Mouse (Mus musculus): ENCODE results near the gene Ralb.

The Ralb gene

DNA sequence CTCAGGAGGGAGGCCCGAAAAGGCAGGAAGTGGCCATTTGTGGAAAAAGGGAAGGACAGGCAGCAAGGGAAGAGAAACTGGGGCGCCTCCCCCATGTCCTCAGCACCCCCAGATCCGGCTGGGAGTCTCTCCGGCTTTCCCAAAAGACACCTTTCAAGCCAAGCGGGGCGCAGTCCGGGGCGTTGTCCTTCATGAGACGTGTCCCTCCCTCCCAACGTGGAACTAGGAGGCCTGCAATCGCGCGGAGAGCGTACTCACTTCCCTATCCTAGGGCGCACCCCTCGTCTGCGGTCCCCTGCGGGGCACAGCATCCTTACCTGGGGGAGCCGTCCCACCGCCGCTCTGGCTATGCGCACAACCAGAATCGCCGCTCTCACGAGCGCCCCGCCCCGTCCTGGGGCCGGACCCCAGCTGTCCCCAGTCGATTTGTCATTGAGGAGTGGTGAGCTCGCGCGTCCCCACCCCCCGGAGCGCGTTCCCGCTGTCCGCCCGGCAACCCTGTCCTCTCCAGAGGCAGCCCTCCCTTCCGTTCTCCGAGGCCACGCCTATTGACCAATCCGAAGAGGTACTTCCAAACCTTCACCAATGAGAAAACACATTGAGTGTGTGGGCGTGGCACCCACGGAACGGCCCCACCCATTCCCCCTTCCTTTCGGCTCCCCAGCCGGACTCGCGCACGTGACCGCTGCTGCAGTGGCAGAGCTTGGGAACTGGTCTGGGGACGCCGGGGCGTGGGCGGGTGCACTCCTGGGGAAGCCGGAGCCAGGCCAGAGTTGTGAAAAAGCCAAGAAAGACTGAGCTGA lies at the start of gene Ralb:
TSS of gene Ralb (minus strand) at position 535 of the 803 bp plus-strand sequence.
- DNase-seq (ENCODE audit: extremely low spot score, low spot score): peak; percentile 90

DNA sequence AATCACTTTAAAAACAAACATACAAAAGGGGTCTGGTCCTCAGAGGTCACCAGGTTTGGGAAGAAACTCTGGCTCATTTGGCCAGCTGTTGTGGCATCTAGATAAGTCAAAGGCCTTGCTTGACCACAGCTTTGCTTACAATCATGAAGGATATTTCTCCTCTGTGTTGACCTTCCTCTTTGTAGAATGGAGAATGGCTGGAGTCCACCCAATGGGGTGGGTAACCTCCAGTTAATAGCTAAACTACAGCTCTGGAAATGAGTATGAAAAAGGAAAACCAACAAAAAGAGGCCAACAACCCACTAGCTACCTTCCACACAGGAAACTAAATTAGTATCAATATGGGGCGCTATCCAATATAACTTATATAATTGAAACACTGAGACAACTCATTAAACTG lies 47.1 kb upstream of the Ralb start:
- DNase-seq (ENCODE audit: extremely low spot score, low spot score): no peak

DNA sequence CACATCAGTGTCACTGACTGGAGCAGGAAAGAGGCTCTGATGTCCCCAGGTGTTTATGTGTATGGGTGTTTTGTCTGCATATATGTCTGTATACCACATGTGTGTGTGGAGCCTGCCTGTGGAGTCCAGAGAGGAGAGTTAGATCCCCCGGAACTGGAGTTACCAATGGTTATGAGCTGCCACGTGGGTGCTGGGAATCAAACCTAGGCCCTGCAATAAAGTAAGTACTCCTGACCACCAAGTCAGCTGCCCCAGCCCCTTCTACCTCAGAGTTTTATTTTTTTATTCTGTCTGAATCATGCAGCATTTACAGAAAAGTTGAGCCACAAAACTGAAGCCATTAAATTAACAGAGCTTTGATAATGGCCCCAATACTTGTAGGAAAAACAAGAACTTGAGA lies 45.5 kb upstream of the Ralb start:
- DNase-seq (ENCODE audit: extremely low spot score, low spot score): no peak

DNA sequence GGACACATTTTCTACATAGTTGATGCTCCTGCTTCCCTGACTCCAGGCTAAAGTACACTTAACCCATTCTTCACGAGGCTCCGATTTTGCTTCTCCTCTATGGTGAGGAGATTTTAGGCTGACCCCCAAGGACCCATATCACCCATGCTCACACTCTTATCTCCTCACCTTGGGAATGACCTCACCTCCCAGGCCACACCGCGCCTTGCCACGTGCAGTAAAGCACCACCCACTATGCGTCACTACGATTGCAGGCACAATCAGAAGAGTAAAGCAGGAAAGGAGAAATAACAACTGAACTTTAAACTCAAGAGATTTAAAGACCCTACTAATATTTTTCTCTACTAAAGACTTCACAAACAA lies 44.7 kb upstream of the Ralb start:
- no peak for DNase-seq (ENCODE audit: extremely low spot score, low spot score)

DNA sequence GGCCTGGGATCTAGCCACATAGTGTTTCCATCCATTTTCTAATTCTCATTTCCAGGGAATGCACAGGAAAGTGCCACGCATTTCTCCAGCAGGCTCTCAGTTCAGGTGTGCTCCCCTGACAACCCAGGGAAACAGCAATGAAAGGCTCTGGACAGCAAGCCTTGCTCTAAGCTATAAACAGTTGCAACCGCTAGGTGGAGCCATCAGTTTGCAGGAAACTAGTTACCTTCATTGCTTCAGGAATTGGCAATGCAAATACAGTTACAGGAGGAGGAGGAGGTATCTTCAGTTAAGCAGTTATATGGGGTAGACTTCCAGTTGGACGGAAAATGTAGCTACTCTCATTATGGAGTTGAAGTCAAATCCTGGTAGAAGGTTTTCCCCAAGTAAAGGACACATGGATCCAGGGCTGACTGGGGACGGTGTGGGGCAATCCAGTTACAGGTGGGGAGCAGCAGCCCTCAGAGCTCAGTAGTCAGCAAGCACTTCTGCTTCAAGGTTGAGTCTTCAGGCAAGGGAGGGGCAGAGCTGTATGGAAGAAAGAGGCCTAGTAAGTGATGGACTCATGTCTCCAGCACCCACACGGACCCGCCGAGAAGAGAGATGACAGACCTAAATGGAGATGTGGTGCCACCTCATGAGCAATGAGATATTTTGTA lies 44.2 kb upstream of the Ralb start:
- DNase-seq (ENCODE audit: extremely low spot score, low spot score): peak; percentile 52

DNA sequence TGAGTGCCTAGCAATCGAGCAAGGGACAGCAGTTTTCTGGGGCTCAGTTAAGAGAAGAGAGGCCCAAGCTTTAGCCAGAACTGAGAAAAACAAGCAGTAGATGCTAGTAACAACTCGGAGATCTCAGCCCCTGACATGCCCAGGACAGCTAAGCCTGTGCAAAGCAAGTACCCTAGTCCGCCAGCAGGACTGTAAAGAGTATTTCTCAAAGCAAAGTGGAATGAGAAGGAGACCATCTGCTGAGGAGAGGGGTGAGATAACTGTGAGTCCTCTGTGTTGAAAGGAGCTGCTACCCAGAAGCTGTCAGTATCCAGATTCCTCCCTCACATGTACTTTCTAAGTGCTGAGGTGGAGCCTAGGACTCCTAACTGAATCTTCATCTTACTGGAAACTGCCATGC lies 41.9 kb upstream of the Ralb start:
- DNase-seq (ENCODE audit: extremely low spot score, low spot score): no peak

DNA sequence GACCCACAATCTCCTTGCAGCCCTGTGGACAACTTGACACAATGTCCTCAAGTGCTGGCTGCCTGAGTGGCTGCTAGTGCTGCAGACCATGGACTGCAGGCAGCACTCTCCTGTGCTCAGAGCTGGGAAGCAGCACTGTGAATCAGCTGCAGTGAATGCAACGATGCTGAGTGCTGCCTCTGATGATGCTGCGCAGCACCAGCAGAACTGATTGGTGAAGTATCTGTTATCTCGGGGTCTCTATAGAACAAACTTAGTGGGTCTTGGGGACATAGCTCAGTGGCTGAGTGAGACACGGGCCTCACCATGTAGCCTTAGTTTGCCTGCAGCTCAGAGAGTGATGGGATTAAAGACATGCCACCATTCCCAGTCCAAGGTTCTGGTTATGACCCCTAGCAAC lies 41.1 kb upstream of the Ralb start:
- no peak for DNase-seq (ENCODE audit: extremely low spot score, low spot score)

DNA sequence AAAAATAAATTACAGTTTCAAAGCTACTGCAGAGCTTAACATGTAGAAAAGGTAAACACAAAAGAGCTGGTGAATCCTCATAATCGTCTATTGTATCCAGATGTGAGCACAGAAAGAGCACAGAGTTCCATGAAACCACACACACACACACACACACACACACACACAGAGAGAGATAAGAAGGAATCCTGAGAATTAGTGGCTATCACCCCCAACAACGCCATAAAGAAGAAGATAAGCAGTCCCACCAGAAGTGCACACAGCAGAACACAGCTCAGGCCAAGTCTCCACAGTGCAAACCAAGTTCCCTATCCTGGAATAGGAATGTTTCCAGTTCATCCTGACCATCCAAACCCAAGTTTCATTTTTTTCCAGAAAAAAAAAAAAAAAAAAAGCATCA lies 40.6 kb upstream of the Ralb start:
- no peak for DNase-seq (ENCODE audit: extremely low spot score, low spot score)

DNA sequence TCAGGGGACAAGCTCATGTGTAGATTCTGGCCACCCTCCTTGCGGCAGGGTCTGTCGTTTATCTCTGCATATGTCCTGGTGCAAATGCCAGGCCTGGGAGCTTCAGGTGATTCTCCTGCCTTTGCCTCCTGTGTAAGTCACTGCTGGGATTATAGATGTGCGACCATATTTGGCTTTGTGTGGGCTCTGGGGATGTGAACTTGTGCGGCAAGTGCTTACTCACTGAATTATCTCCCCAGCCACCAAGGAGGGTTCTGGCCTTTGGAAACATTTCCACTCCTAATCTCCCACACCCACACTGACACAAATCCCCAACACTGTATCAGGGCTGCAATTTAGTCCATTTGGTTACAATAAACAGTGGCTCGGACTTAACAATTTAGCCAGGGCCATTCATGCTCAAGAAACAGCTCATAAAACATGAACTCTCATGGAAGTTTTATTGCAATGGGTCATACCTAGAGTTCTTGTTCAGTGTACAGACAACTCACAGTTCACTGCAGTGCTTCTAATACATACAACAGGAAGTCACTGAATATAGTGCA lies 40.1 kb upstream of the Ralb start:
- no peak for DNase-seq (ENCODE audit: extremely low spot score, low spot score)

DNA sequence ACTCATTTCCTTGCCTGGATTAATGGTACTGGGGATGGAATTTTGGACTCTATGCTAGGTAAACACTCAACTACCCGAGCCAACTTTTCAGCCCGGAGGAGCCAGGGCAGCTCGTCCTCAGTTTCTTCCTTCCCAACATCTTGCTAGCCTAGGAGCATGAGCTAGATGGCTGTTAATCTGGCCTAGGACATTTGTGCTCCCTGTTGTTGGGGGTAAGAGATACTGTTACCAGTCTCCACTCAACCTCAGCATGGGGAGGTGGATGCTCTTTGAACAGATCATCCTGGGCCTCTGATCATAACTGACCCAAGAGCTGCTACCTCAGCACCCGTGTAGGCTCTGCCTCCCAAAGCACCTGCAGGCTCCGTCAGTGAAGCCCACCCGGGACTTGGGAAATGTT lies 38.7 kb upstream of the Ralb start:
- DNase-seq (ENCODE audit: extremely low spot score, low spot score): peak; percentile 9

DNA sequence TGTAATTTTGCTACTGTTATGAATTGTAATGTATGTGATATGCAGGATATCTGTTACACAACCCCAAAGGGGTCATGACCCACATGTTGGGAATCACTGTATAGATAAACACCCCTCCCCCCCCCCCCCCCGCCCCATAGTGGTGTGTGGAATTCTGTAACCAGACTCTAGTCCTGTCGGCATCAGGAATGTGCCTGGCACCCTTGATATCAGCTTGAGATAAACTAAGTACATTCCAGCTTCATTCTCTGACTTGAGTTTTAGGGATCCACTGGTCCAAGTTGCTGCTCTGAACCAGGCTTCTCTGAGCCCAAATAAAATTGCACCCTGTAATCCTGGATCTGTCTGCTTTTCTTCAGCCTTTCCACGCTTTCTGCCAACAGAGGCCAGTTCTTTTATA lies 37.0 kb upstream of the Ralb start:
- DNase-seq (ENCODE audit: extremely low spot score, low spot score): no peak

DNA sequence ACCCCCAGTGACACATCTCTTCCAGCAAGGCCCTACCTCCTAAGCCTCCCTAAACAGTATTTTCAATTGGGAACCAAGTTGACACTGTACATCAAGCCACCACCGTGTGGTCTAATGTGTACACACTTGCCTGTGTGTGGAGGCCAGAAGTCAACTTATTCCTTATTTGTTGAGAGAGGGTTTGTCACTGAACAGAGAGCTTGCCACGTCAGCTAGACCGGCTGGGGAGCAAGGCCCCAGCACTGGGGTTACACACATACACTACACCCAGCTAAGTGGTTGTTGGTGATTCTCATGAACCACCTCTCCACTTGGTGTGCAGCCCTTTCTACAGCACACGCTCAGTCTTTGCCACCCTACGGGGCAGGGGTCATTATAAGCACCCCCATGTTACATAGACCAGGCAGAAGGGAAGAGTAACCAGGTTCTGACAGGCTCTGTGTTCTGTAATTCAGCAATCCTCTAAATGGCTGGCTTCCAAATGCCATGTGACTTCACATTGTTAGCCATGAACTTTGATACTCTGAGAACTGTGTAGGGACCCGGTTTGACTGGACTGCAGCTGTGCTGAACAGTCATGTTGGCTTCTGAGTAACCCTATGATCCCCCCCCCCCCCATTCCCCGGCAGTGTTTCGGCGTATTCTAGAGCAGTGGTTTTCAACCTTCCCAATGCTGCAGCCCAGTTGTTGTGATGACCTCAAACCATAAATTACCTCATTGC lies 36.4 kb upstream of the Ralb start:
- no peak for DNase-seq (ENCODE audit: extremely low spot score, low spot score)

DNA sequence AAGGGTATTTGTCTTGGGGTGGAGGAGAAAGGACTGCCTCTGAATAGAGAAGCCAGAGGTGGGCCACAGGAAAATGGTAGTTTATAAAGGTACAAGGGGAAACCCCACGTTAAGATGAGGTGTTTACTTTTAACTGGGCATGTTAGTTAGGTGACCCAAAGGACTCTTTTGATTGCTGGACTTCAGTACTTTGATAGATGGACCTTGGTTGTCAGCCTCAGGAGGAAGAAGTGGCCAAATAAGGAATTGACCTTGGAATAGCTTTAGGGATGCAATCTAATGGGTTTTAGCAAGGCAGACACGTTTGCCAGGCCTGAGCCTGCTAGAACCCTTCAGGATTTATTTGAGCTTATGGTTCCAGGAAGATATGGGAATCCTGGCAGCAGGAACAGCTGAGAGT lies 34.7 kb upstream of the Ralb start:
- DNase-seq (ENCODE audit: extremely low spot score, low spot score): no peak

DNA sequence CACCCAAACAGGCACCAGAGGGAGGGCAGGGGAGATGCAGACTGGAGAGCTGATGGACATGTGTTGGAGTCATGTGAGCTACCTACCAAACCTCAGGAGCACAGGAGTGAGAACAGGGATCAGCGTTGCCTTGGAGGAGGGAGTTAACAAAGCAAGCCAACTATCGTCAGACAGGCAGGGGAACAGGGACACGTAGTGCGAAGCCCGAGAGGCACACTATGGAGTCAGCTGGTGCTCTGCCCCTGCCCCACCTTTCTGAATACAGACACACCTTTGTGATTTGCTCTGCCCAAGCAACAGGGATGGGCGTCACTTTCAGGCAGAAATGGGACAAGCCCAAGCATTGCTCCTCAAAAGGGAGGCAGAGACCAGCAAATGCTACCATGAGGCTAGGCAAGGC lies 33.1 kb upstream of the Ralb start:
- DNase-seq (ENCODE audit: extremely low spot score, low spot score): no peak

DNA sequence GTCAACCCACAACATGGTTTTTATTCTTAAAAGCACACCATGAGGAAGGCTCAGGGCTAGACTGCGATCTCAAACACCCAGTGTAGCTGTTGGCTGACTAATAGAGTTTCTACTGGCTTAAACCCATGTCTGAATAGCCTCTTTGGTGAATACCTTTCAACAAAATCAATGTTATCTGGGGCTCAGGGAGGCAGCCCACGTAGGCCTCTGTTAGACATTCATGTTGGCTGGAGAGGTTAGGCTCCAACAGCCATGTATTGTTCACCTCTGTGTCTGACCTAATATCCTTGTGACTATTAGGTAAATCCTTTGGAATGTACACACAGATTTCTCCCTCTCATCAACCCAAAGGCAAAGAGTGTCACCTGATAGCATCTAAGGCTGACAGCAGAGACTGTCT lies 31.5 kb upstream of the Ralb start:
- DNase-seq (ENCODE audit: extremely low spot score, low spot score): no peak

DNA sequence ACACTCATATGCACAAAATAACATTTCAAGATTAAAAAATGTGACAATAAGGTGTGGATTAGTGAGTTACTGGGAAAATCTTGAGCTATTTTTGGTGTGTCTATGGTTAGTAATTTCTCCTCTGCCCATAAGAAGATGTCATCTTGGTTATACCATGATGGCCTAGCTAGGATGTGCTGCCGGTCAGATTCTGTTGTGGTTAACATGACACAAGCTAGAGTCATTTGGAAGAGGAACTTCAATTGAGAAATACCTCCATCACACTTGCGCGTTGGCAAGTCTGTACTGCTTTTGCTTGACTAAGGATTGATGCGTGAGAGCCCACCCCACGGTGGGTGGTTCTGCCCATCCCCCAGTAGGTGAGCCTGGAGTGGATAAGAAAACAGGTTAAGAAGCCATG lies 29.7 kb upstream of the Ralb start:
- DNase-seq (ENCODE audit: extremely low spot score, low spot score): no peak

DNA sequence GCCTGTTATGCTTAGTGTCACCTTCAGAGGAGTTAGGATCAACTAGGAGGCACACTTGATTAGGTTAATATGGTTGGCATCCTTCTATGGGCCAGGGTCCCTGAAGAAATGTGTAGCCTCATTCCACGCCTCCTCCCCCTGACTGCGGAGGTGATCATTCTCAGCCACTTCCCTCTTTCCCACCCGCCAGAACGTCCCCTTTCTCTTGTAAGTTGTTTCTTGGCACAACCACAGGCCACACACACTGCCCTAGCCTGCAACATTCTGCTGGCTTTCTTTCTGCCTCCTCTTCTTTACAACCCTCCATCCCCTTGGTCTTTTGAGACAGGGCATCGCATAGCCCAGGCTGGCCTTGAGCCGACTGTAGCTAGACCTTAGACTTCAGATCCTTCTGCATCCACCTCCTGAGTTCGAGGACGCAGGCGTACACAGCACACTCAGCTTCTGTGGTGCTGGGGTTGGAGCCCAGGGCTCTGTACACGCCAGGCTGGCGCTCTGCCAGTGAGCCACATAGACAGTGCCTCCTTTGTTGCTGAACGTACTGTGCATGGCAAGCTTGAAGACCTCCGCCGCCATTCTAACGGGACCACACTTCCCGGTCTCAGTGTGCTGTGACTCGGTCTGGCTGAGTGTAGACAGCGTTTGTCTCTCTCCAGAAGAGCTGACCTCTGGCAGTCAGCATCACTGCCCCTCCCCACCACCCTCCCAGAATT lies 28.7 kb upstream of the Ralb start:
- DNase-seq (ENCODE audit: extremely low spot score, low spot score): no peak

DNA sequence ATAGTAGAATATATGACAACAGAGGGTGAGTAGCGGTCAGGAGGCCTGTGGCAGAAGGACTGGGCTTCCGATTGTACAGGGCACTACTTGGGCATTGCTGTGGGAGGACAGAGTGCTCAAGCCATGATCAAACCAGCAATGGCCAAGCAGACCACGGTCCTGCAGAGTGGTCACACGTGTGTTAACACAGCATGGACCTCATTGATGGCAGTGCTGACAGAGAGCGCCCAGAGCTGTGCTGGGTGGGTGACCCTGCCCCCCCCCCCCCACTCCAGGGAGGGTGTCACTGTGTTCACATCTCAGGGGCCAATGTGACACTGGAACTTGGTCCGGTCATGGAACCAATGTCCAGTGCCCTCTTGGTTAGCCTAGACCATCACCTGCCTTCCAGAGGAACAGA lies 27.6 kb upstream of the Ralb start:
- DNase-seq (ENCODE audit: extremely low spot score, low spot score): no peak

DNA sequence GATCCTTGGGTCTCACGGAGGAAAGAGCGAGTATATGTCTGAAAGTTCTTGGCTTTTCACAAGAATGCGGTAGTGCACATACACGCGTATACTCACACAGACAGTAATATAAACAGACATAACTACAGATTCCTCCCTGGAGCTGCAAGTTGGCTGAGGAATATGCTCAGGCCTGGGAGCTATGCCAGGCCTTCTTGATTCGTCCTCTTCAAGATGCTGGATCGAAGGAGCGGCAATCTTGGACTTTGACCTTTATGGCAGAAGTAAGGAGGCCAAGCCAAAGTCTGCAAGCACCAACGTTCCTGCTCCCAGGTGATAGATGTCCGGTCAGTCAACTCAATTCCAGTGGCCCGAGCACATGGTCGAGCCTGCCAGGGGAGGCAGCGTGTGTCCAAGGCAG lies 26.3 kb upstream of the Ralb start:
- no peak for DNase-seq (ENCODE audit: extremely low spot score, low spot score)

DNA sequence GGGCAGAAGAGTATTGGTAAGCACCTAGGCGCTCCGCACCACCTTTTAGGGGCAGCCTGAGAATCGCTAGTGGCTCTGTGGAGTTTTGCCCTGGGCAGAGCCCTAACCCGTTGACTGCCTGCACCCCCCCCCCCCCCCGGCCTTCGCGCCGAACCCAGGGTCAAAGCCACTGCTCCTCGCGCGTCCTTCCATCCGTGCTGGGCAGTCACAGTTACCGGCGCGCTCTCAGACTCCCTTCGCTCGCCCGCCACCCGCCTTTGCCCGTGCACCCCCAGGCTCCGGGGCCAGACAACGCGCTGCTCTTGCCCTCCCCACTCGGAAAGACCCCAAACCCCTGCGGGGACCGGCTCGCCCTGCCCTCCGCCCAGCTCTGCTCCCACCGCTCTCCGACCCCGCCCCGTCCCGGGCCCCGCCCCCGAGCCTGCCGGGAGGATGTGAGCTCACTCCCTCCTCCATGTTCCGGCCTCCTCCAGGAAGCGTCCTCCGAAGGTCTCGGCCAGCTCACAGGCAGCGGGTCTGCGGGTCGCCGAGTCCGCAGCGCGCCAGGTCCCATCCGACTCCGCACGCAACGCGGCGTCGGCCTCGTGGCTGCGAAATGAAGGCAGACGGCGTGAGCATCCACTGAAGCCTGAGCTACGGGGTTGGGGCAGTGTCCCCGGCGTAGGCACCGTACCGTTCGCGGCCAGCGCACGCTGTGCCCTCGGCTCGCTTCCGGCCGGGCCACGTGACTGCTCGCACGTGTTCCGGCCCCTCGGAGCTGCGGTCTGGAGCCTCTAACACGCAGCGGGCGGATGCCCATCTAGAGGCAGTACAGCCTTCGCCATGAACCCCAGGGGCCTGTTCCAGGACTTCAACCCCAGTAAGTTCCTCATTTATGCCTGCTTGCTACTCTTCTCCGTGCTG lies 21.3 kb upstream of the Ralb start, which contains the start of gene Tmem185b:
TSS of gene Tmem185b (plus strand) at position 472 of the 903 bp plus-strand sequence.
- peak; percentile 97 for DNase-seq (ENCODE audit: extremely low spot score, low spot score)
